Mouse (Mus musculus): ENCODE results near the gene Chrng.

The Chrng gene

DNA sequence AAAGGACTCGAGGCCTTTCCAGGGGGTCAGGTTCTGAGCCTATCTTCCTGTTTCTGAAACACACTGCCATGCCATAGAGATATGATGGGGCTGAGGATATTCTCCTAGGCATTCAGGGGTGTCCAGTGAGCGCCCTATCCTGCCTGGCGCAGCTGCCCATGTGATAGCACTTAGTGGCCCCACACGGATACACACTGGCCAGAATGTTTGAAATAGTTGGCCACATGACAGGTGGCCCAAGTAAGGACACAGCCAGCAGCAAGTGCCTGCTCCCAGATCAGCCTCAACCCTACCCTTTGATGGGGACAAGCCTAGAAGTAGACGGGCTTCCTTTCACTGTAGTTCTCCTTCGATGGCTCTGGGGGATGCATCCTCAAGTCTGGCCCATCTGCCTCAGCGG lies at the start of gene Chrng:
Chrng (plus strand) TSS at position 193 of the 400 bp plus-strand sequence.
- DNase-seq (ENCODE audit: low read depth), result no peak

DNA sequence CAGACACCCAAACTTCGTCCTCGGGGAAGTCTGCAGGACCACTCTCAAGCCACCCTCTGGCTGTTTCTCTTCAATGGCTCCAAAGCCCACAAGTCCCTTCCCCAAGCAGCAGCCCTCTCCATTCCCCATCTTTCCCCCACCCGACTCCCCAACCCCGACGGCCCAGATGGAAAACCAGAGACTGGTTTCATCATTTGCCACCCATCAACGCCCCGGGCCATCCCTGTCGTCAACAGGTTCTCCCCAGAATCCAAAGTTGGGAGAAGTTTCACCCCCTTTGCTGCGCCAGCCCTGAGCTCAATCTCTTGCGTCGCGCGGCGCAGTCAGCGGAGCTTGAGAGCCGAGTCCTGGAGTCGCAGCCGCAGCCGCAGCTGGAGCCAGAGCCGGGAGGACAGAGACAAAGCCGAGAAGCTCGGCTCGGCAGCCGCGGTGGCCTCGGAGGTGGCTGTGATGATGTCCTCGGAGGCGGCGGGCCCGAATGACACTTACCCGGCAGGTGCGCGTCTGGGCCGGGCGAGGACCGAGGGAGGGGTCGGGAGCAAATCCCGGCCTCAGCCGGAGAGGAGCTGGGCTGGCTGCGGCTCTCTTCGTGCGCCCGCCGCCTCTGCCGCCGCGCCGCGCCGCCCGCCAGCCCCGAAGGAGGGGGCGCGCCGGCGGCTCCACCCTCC lies 48.8 kb upstream of the Chrng start:
- no peak for DNase-seq (ENCODE audit: low read depth)

DNA sequence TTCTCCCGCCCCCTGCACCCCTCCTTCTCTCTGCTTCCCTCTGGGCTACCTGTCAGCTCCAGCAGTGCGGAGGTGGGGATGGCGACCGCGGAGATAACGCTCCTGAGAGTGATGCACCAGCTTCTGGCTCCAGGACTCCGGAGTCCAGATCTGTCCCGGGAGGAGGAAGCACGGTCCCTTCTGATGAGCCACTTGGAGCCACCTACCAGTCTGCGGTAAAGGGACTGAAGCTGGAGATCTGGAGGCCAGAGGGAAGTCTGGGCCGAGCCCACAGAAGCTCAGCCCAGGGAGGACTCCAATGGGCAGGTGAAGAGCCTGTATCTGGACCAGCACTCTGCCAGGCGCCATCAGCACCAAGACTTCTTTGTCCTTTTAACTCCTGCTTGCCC lies 48.3 kb upstream of the Chrng start, which contains the start of gene Ecel1:
Ecel1 (minus strand) TSS at position 323 of the 389 bp plus-strand sequence.
- no peak for DNase-seq (ENCODE audit: low read depth)

DNA sequence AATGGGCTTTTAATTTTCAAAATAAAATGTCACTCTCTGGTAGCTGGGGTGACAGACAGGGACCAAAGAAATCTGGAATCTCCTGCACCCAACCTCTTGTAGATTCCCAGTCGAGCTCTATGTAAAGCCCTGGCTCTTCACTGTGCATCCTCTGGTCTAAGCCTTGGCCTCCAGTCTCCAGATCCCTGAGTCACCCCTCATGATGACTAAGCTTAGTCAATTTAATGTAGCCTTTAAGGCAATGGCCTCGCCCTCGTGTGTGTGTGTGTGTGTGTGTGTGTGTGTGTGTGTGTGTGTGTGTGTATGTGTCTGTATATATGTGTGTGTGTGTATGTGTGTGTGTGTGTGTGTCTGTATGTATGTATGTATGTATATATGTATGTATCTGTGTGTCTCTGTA lies 45.1 kb upstream of the Chrng start:
- no peak for DNase-seq (ENCODE audit: low read depth)

DNA sequence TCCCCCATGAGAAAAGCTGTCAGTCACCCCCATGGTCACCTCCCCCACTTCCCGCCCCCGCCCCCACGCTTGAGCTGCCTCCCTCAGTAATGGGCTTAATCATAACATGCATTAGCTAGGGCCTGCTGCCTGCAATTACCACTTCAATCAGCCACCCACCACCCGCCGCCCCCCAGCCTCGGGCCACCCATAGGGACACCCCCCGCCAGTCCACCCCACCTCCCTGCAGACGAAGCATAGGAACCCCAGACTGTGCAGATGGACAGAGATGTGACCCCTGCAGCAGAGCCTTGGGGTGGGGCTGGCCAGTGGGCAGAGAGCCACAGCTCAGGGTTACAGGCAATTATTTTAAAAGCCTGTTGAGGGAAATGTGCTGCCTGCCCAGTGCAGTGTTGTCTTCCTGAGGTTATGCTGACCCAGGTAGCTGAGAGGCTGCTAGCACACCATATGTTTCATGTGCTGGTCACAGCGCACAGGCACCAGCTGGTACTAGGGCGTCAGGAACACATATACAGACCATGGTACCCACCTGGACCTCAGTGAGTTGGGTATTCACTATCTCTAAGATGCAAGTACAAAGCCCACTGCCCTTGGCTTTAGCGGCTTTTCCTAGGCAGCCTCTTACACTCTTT lies 40.2 kb upstream of the Chrng start:
- DNase-seq (ENCODE audit: low read depth), result no peak

DNA sequence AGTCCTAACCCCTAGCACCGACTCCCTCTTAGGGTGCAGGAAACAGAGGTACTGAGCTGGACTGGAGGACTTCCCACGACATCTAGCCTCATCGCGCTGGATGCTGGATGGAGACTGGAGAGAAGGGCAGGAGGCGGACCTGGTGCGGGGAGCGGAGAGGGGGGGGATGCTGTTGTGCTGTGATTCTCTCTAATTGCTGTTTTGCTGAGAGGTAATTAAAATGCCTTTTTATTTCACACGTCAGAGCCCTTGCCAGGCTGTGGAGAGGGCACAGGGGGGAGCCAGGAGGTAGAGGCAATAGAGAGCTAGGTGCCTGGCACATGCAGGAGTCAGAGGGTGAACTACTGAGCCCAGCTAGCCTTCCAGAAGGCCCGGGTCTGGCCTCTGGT lies 39.7 kb upstream of the Chrng start:
- no peak for DNase-seq (ENCODE audit: low read depth)

DNA sequence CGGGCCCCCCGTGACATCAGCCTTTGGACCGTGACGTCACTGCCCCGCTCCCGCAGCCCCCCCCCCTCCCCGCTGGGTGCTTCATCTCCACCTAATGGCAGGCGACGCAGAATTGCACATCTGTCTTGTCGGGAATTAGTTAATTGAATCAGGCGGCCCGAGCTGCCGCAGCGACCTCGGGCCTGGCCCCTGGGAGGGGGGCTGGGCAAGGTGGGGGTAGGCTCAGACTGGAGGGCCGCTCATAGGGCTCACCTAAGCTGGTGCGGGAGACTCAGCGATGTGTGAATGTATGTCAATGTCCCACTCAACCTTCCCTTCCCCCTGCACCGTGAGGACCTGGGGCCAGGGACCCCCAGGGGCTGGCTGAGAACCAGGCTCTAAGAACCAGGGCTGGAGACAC lies 34.0 kb upstream of the Chrng start:
- no peak for DNase-seq (ENCODE audit: low read depth)

DNA sequence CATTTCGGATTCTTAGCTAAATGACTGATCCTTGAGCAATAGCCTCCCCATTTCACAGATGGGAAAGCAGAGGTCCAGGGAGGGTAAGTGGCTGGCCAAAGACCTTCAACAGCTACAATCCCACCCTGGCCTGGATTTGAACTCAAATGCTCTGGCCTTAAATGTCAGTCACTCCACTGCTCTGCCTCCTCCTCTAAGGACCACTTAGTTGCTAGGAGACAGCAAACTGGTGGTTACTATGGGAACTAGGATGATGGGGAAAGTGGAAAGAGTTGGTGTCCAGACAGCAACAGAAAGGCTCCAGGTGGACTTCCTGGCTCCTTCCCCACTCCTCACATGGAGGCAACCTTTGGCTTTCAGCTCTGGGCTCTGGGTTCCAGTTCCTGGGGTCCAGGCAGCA lies 33.1 kb upstream of the Chrng start:
- no peak for DNase-seq (ENCODE audit: low read depth)

DNA sequence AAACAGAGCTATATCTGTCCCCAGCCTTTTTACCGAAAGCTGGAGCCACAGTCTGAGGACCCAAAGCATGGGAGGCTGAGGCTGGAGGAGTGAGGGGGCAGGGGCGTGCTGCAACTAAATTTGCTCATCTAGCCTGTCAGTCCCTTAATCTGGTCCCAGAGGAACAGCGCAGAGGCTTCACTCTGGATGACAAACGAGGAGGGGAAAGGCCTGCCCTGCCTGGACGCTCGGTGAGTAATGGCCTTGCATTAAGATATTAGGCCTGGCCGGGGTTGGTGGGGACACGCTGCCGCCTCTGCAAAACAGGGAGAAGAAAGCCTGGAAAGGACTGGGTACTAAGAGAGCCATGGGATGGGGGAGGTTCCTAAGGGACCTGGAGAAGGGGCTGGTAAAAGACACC lies 32.1 kb upstream of the Chrng start:
- DNase-seq (ENCODE audit: low read depth), result no peak

DNA sequence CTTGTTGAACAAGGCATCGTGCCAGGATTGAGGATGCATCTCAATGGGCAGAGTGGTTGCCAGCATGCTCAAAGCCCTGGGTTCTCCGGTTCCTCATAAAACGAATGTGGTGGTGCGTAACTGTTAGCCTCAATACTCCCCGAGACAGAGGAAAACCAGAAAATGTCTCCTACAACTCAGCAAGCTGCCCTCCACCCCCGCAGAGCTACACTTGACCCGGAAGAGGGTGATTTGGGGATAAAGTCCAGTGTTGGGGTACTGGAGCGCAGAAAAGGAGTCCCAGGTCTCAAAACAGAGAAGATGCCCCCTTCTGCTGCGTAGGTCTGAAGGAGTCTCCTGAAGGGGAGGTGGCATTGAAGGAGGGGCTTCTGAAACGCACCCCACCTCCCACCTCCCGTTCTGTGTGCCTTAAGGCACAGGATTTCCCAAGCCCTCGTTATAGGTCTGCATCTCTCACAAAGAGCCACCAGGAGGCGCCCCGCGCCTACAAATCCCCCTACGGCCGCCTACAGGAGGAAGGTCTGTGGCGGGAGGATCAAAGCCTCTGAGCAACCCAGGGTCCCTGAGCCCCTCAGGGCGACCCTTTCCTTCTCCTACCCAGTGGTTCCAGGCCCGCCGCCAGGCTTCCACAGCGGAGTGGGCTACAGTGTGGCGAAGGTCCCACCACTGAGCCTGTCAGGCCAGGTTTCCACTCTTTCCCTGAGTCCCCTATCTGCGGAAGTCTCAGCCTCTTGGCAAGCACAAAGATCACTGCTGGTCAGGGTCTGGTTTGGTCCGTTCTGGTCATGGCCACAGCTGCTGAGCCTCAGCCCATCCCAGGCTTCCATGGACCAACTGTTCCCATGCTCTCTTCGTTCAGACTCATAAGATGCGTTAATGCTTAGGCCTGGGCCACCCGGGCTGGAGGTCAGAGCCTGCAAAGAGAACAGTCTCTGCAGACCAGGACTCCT lies 30.2 kb upstream of the Chrng start:
- no peak for DNase-seq (ENCODE audit: low read depth)

DNA sequence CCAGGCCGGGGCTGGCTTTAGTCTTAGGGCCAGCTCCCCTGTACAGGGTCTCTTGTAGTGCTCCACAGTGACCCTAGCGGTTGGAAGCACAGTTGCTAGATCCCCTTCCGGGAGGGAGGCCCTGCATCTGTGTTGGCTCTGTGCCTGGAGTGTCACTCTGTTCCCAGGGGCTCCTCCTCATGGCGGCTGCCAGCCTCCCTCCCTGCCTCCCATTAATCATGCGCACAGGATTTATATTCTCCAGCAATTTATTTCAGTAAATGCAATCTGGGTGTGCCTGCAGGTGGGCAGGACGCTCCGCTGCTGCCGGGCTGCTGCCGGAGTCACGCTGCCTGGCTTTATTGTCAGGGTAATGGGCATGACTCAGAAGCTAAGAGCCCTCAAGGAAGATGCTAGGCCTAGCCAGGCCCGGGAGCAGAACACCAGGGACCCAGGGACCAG lies 28.6 kb upstream of the Chrng start:
- no peak for DNase-seq (ENCODE audit: low read depth)

DNA sequence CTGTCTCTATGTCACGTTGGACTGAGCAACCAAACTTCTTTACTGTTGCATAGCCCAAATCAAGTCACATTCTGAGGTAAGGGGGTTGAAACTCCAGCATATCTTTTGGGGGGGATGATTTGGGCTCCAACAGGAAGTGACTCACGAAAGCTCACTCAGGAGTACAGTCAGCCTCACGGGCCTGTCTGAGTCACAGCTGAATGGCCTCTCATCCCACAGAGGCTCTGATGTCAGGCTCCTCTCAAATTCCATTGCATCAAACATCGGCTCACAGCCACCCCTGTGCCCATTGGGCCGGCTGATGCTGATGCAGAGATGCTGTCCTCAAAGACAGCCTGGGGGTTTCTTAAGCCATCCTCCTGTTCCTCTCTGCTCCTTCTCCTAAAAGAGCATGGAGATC lies 23.6 kb upstream of the Chrng start:
- peak; percentile 87 for DNase-seq (ENCODE audit: low read depth)

DNA sequence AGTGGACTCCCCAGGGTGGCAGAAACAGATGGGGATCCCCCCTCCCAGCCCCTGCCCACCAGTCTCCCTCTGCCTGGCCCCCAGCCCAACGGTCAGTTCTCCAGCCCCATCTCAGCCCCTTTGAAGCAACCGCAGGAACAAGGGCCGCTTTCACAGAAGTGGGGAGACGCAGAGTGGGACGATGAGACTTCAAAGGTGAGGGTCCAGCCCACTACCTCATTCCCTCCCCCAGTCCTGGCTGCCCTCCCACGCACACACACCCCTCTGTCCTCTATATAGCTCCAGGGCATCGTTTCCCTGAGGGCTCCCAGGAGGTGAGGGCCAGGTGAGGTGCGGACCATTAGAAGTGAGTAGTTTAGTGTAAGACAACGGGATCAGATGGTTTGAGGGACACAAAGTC lies 21.4 kb upstream of the Chrng start, which contains the start of gene Prss56:
Prss56 (plus strand) TSS at position 301 of the 400 bp plus-strand sequence.
- no peak for DNase-seq (ENCODE audit: low read depth)

DNA sequence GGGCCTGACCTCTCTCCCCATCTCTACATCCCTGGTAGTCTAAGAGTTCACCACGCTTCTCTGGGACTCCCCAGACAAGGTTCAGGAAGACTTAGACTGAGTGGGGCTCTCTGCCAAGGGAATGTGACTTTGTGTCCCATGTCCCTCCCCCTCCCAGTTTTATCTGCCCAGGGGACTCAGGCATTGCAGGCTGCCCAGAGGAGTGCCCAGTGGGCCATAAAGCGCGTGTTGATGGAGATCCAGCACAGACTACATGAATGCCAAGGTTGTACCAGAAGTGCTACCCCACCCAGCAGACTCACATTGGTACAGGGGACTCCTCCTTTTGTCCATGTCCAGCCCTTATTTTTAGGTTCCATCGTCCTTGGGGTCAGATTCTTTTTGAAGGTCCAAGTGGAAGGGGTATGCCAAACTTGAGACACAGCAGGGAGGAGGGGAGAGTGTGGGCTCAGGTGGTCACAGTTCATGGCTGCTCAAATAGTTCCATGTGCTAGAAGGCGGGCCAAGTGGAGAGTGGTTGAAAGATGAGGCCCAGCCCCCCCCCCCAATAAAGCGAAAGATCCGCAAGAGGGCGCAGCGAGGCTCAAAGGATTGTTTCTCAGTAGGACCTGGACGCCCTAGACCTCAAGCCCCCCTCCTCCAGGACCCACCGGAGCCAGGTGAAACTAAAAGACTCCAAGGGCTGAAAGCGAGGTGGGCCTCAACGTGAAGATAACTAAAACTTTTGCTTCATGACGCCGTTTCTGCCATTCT lies 20.3 kb upstream of the Chrng start:
- no peak for DNase-seq (ENCODE audit: low read depth)

DNA sequence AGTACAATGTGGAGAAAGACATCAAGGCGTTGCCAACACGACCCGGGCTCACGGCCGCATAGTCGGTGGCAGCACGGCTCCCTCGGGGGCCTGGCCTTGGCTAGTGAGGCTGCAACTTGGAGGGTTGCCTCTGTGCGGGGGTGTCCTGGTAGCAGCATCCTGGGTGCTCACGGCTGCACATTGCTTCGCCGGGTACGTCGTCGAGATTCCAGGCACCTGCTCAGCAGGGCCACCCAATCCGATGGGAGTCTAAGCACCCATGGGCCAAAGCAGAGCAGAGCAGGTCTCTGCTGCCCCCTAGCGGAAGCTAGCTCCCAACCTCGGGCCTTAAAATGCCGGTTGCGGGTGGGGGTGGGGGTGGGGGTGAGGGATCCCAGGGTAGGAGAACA lies 19.7 kb upstream of the Chrng start:
- no peak for DNase-seq (ENCODE audit: low read depth)

DNA sequence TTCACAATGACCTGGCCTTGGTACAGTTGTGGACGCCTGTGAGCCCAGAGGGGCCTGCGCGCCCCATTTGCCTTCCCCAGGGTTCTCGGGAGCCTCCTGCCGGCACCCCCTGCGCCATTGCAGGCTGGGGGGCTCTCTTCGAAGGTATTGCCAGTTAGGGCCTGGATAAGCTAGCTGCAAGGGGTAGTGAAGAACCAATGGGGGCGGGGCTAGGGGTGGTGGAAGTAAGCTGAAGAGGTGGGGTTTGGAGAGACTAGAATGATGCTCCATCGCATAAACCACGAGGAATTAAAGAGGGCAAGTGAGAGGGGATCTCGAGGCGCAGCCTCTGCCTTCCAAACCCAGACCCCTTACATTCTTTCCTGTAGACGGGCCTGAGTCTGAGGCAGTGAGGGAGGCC lies 18.9 kb upstream of the Chrng start:
- DNase-seq (ENCODE audit: low read depth), result no peak

DNA sequence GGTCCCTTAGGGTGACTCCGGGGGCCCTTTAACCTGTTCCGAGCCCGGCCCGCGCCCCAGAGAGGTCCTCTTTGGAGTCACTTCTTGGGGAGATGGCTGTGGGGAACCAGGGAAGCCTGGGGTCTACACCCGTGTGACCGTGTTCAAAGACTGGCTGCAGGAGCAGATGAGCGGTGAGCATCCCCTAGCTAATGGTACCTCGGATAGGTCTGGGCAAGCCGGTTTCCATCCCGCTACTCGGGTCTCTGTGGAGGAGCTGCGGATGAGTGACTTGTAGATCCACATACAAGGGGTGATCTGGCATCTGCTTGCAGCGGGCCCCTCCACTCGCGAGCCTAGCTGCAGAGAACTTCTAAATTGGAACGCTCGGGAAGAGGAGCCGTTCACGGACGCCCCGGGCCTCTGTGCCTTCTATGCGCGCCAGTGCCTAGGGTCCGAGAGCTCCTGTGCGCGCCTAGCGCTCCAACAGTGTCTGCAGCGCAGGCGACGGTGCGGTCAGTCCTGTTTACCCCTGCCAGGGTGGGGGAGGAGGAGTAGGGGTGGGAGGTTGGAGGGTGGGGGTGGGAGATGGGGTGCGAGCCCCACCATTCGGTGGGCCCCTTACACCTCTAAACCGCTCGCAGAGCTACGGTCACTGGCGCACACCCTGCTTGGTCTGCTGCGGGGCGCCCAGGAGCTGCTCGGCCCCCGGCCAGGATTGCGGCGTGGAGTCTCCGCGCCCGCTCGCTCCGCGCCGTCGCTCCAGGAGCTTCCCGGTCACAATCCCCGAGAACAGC lies 18.0 kb upstream of the Chrng start:
- DNase-seq (ENCODE audit: low read depth), result no peak

DNA sequence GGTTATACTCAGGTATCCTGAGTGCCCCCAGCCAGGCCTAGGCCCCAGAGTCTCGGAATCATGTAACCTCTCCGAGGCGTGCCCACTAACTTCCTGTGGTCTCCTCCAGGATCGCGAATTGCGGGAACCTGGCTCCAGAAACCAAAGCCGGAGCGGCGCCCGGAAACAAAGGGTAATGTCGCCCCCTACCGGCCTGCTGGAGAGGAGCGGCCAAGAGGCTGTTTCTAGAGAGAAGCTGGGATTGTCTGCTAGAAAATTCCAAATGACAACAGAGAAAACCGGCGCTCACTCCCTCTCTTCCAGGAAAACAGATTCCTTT lies 17.5 kb upstream of the Chrng start:
- peak; percentile 40 for DNase-seq (ENCODE audit: low read depth)

DNA sequence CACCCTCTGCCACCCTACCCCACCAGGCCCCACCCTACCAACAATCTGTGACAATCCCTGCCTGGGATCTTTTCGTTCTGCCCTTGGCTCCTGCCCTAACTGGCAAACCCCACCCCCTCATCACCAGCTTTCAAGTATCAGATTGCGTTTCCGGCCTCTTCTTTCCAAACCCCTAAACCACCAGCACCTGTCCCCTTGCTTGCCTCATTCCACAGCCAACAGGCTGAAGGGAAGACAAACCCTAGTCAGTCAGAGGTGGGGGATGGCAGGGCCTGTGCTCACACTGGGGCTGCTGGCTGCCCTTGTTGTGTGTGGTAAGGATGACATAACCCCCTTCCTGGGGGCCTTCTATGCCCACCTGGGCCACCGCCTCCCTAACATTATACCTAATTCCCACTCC lies 14.0 kb upstream of the Chrng start, which contains the start of gene Chrnd:
Chrnd (plus strand) TSS at position 179 of the 400 bp plus-strand sequence.
- DNase-seq (ENCODE audit: low read depth), result no peak

DNA sequence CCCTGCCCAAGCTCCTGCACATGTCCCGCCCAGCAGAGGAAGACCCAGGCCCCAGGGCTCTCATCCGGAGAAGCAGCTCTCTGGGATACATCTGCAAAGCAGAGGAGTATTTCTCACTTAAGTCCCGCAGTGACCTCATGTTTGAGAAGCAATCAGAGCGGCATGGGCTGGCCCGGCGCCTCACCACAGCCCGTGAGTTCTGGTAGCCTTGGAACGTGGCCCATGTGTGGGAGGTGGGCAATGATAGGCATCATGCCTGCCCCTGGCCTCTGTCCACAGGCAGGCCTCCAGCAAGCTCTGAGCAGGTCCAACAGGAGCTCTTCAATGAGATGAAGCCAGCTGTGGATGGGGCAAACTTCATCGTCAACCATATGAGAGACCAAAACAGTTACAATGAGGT lies 7.2 kb upstream of the Chrng start:
- DNase-seq (ENCODE audit: low read depth), result no peak
